Mouse (Mus musculus): ENCODE data around the gene Gm43517. TPM values are rescaled to one million over a fixed set of nuclear protein-coding genes. Genes with fewer than 3 reads are reported as not detected.

The Gm43517 gene
- total and polyA plus RNA-seq, 2 experiments = not detected

DNA sequence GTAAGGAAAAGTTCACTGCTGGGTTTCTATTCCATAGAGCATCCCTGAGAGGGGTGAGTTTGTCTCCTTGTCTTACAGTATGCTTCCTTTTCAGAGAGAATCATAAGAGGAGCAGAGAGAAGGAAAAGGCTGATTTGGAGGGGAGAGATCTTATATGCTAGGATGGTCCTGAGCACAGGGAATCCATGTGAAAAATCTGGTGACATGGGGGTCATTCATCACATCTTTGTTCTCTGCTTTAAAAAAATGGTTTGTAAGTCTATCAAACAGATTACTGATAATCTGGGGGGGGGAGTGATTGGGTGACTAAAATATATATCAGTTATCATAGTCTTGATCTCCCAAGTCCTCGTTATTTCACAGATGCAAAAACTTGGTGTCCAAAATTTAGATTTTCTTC, 11.8 kb downstream of the Gm43517 start:
- 33% methylated on average over 1 of the region's 1 CpGs for WGBS
- Histone ChIP-seq H3K36me3 (ENCODE audit: control insufficient read depth, insufficient read depth, low read length) (no peaks in the 10 kb centered on the region), H3K4me3 (ENCODE audit: insufficient read depth, low read depth, low read length) (no peak overlapping the region), H3K27me3 (ENCODE audit: control insufficient read depth, insufficient read depth, low read length) (peaks cover 22% of the 10 kb centered on the region), H3K9ac (ENCODE audit: low read depth, low read length) (no peak overlapping the region), H3K27ac (replicated peaks; ENCODE audit: insufficient read depth, low read depth, low read length) (no peak overlapping the region), H3K79me2 (ENCODE audit: control insufficient read depth, insufficient read depth, low read length) (no peaks in the 10 kb centered on the region), H3K4me1 (ENCODE audit: control insufficient read depth, insufficient read depth, low read length) (no peaks in the 10 kb centered on the region)
- no peak for DNase-seq (ENCODE audit: extremely low read depth, low read depth, low spot score)
- no peak for TF ChIP-seq CTCF (IDR thresholded peaks at IDR 0.05; ENCODE audit: low read depth, low read length)
- no peak for TF ChIP-seq POLR2A (IDR thresholded peaks at IDR 0.05; ENCODE audit: extremely low read depth, insufficient read depth, low read length)

DNA sequence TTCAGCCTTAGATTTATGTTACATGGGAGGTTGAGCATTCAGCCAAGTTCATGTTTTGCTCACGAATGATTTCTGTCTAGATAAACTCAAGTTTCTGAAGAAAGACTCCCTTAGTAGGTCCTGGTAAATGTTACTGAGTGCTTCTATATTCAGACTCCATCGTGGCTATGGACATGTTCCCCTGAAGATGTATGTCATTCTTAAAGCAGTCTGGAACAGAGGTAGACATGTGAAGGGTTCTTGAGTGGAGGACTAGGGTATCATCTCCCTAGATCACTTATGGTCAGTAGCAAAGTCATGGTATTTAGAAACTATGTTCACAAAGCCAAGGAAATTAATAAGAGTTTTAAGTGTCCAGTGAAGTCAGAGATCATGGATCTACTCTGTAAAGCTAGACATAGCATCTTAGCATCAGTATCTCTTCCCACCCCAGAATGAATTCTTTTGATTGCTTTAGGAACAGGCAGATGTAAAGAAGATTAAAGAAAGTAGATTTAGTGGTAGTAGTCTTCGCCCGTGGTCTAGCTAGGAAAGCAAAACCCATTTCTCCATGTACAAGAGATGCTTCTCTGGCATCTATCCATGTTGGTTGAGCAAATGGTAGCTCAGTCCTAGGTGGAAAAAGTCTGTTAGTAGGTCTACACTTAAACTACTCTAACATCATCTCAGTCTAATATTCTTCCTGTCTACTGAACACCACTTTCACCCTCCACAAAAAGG, 12.6 kb downstream of the Gm43517 start:
- no peak overlapping the region for H3K4me3 ChIP-seq (ENCODE audit: insufficient read depth, low read depth, low read length)
- DNase-seq (ENCODE audit: extremely low read depth, low read depth, low spot score) = no peak
- H3K79me2 ChIP-seq (ENCODE audit: control insufficient read depth, insufficient read depth, low read length) = no peaks in the 10 kb centered on the region
- no peak overlapping the region for H3K9ac ChIP-seq (ENCODE audit: low read depth, low read length)
- no peaks in the 10 kb centered on the region for H3K4me1 ChIP-seq (ENCODE audit: control insufficient read depth, insufficient read depth, low read length)
- H3K36me3 ChIP-seq (ENCODE audit: control insufficient read depth, insufficient read depth, low read length) = no peaks in the 10 kb centered on the region
- 28% methylated on average over 4 of the region's 4 CpGs for WGBS
- peaks cover 19% of the 10 kb centered on the region for H3K27me3 ChIP-seq (ENCODE audit: control insufficient read depth, insufficient read depth, low read length)
- TF ChIP-seq POLR2A (IDR thresholded peaks at IDR 0.05; ENCODE audit: extremely low read depth, insufficient read depth, low read length) = no peak
- no peak for TF ChIP-seq CTCF (IDR thresholded peaks at IDR 0.05; ENCODE audit: low read depth, low read length)
- no peak overlapping the region for H3K27ac ChIP-seq (replicated peaks; ENCODE audit: insufficient read depth, low read depth, low read length)

DNA sequence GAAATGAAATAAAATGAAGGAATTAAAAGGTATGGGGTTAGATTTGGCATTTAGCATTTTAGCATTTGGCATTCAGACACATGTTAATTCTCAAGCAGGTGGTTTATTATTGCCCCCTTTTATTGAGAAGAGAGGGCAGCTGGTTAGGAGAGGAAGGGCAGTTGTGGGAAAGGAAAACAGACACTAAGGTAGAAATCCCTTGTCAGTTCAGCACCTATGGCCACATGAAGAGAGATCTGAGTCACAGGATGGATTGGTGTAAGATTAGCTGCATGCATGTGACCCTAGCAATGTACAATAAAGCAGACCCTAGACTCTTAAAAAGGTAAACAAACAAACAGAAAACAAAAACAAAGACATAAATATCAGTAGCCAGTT, 13.2 kb downstream of the Gm43517 start:
- Histone ChIP-seq H3K27ac (replicated peaks; ENCODE audit: insufficient read depth, low read depth, low read length) (no peak overlapping the region), H3K9ac (ENCODE audit: low read depth, low read length) (no peak overlapping the region), H3K4me3 (ENCODE audit: insufficient read depth, low read depth, low read length) (no peak overlapping the region), H3K27me3 (ENCODE audit: control insufficient read depth, insufficient read depth, low read length) (peaks cover 19% of the 10 kb centered on the region), H3K4me1 (ENCODE audit: control insufficient read depth, insufficient read depth, low read length) (no peaks in the 10 kb centered on the region), H3K36me3 (ENCODE audit: control insufficient read depth, insufficient read depth, low read length) (no peaks in the 10 kb centered on the region), H3K79me2 (ENCODE audit: control insufficient read depth, insufficient read depth, low read length) (no peaks in the 10 kb centered on the region)
- TF ChIP-seq CTCF (IDR thresholded peaks at IDR 0.05; ENCODE audit: low read depth, low read length) (no peak), POLR2A (IDR thresholded peaks at IDR 0.05; ENCODE audit: extremely low read depth, insufficient read depth, low read length) (no peak)
- DNase-seq (ENCODE audit: extremely low read depth, low read depth, low spot score) = no peak

DNA sequence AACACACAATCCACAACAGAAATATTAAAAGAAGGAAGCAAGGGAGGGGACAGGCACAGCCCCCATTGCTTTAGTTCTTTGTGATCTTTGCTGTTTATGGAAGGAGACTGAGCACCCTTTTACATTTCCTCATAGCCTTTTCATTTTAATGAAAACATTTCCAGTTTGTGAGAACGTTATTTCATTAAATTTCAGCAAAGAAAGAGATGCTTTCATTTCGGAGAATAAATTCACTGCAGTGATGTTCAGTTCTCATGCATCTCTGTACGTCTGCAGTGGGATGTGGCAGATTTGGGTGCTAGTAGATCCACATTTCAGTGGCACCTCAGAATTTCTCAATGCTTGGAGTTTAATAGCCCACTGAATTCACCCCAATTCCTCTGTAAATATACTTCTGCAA, 13.7 kb downstream of the Gm43517 start:
- no peak for TF ChIP-seq POLR2A (IDR thresholded peaks at IDR 0.05; ENCODE audit: extremely low read depth, insufficient read depth, low read length)
- TF ChIP-seq CTCF (IDR thresholded peaks at IDR 0.05; ENCODE audit: low read depth, low read length) = no peak
- Histone ChIP-seq H3K27me3 (ENCODE audit: control insufficient read depth, insufficient read depth, low read length) (peaks cover 19% of the 10 kb centered on the region), H3K27ac (replicated peaks; ENCODE audit: insufficient read depth, low read depth, low read length) (no peak overlapping the region)

DNA sequence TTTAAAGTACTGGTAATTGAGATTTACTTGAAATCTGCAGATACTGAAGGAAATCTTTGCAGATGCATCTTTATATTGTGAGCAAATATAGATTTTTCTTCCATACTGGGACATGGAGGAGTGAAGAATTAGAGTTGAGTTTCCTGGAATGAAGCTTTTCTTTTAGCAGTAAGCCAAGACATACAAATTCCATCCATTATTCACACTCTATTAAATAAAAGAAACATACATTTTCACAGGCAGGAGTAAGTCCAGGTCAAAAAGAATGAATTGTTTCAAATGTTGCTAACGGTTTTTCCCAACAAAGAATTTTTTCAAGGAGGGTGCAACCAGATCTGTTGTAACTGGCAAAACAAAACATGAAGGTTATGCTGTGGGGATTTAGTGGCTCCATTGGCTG, 14.6 kb downstream of the Gm43517 start:
- H3K36me3 ChIP-seq (ENCODE audit: control insufficient read depth, insufficient read depth, low read length) = no peaks in the 10 kb centered on the region
- no peaks in the 10 kb centered on the region for H3K4me1 ChIP-seq (ENCODE audit: control insufficient read depth, insufficient read depth, low read length)
- TF ChIP-seq CTCF (IDR thresholded peaks at IDR 0.05; ENCODE audit: low read depth, low read length) = no peak
- no peak for TF ChIP-seq POLR2A (IDR thresholded peaks at IDR 0.05; ENCODE audit: extremely low read depth, insufficient read depth, low read length)
- DNase-seq (ENCODE audit: extremely low read depth, low read depth, low spot score) = no peak
- H3K27ac ChIP-seq (replicated peaks; ENCODE audit: insufficient read depth, low read depth, low read length) = no peak overlapping the region
- H3K79me2 ChIP-seq (ENCODE audit: control insufficient read depth, insufficient read depth, low read length) = no peaks in the 10 kb centered on the region
- WGBS = 17% methylated on average over 1 of the region's 1 CpGs
- H3K27me3 ChIP-seq (ENCODE audit: control insufficient read depth, insufficient read depth, low read length) = peaks cover 18% of the 10 kb centered on the region
- H3K9ac ChIP-seq (ENCODE audit: low read depth, low read length) = no peak overlapping the region
- H3K4me3 ChIP-seq (ENCODE audit: insufficient read depth, low read depth, low read length) = no peak overlapping the region

More for the DNA sequence above, 13.7 kb downstream of the Gm43517 start:
- no peak for DNase-seq (ENCODE audit: extremely low read depth, low read depth, low spot score)
- H3K79me2 ChIP-seq (ENCODE audit: control insufficient read depth, insufficient read depth, low read length) = no peaks in the 10 kb centered on the region
- no peak overlapping the region for H3K9ac ChIP-seq (ENCODE audit: low read depth, low read length)
- WGBS = 25% methylated on average over 3 of the region's 3 CpGs
- H3K4me1 ChIP-seq (ENCODE audit: control insufficient read depth, insufficient read depth, low read length) = no peaks in the 10 kb centered on the region
- no peaks in the 10 kb centered on the region for H3K36me3 ChIP-seq (ENCODE audit: control insufficient read depth, insufficient read depth, low read length)
- H3K4me3 ChIP-seq (ENCODE audit: insufficient read depth, low read depth, low read length) = no peak overlapping the region

DNA sequence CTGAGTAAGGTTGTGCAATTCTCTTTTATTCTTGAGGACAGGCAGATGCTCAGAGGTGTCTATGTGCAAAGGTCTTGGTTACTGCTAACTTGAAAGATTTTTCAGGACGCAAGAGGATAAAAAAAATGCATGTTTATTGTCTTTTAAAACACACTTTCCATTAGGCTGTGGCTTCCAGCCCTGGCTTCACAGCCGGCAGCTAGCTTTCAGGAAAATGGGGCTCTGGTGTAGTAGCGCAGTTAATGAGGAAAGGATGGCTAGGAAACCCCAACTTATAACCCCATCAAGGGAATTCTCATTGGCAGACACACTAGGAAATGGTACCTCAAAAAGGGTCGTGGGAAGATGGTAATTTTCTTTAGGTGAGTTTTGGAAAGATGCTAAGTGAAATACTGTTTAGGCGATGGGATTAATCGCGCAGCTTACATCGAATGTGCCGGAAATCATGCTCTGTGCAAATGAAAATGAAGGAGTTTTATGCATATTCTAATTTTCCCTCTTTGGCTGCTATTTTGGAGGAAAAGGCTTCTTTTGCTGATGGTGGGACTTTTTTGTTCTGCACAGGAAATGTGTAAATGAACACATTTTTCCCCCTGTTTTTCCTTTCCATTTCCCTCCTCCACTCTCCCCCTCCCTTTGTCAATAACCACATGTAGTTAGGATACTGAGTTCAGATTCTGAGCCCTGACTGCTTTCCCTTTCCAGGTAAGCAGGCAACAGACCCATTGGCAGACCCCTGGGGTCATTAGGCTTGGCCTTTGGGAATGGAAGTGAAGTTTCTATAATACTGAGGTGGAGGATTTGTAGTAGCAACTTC, 15.3 kb downstream of the Gm43517 start:
- no peaks in the 10 kb centered on the region for H3K36me3 ChIP-seq (ENCODE audit: control insufficient read depth, insufficient read depth, low read length)
- no peak overlapping the region for H3K27ac ChIP-seq (replicated peaks; ENCODE audit: insufficient read depth, low read depth, low read length)
- no peak for TF ChIP-seq CTCF (IDR thresholded peaks at IDR 0.05; ENCODE audit: low read depth, low read length)
- TF ChIP-seq POLR2A (IDR thresholded peaks at IDR 0.05; ENCODE audit: extremely low read depth, insufficient read depth, low read length) = no peak
- peaks cover 14% of the 10 kb centered on the region for H3K27me3 ChIP-seq (ENCODE audit: control insufficient read depth, insufficient read depth, low read length)
- no peaks in the 10 kb centered on the region for H3K4me1 ChIP-seq (ENCODE audit: control insufficient read depth, insufficient read depth, low read length)
- DNase-seq (ENCODE audit: extremely low read depth, low read depth, low spot score) = no peak
- H3K9ac ChIP-seq (ENCODE audit: low read depth, low read length) = no peak overlapping the region
- WGBS = 6% methylated on average over 9 of the region's 9 CpGs
- H3K79me2 ChIP-seq (ENCODE audit: control insufficient read depth, insufficient read depth, low read length) = no peaks in the 10 kb centered on the region
- no peak overlapping the region for H3K4me3 ChIP-seq (ENCODE audit: insufficient read depth, low read depth, low read length)

All from liver, adult 2 months (tissue).